Mouse (Mus musculus) lung, postnatal 0 days (tissue): ENCODE results near the gene Gramd1a. TPM values are rescaled to one million over a fixed set of nuclear protein-coding genes. Genes with fewer than 3 reads are reported as not detected.

Experiments
- ATAC-seq: fragments of 200-750 bp; cut with Nextera tagmentation; 2 replicates; pipeline ENCODE4 v1.8.0; 2017; ENCODE audit warnings: moderate library complexity
- DNase-seq: peaks from one replicate; pipeline ENCODE4 v3.0.0-alpha.2; 2016; ENCODE audit warnings: low spot score
- H3K27ac ChIP-seq: fragments of 300-500 bp; sonication (generic); 2 replicates; pipeline ENCODE4 v1.5.1; 2014; ENCODE audit warnings: antibody characterized with exemption, mild to moderate bottlenecking, low read length, mixed read lengths
- H3K27me3 ChIP-seq: fragments of 300-500 bp; sonication (generic); replicated peaks from 2 replicates; pipeline ENCODE4 v1.6.1; 2014; ENCODE audit warnings: low read length, mixed read lengths; ENCODE audit not compliant: insufficient read depth
- H3K36me3 ChIP-seq: fragments of 300-500 bp; sonication (generic); 2 replicates; pipeline ENCODE4 v1.6.1; 2014; ENCODE audit warnings: low read length, mixed read lengths; ENCODE audit not compliant: insufficient read depth
- H3K4me1 ChIP-seq: fragments of 300-500 bp; sonication (generic); 2 replicates; pipeline ENCODE4 v1.6.1; 2014; ENCODE audit warnings: antibody characterized with exemption, low read depth, low read length, mixed read lengths; ENCODE audit not compliant: insufficient read depth
- H3K4me2 ChIP-seq: fragments of 300-500 bp; sonication (generic); replicated peaks from 2 replicates; pipeline ENCODE4 v1.6.1; 2014; ENCODE audit warnings: low read depth, mild to moderate bottlenecking, low read length, moderate library complexity, mixed read lengths
- H3K4me3 ChIP-seq: fragments of 300-500 bp; sonication (generic); 2 replicates; pipeline ENCODE4 v1.5.1; 2014; ENCODE audit warnings: low read depth, low read length
- H3K9ac ChIP-seq: fragments of 300-500 bp; sonication (generic); replicated peaks from 2 replicates; pipeline ENCODE4 v1.6.1; 2014; ENCODE audit warnings: low read depth, mild to moderate bottlenecking
- H3K9me3 ChIP-seq: fragments of 300-500 bp; sonication (generic); 2 replicates; pipeline ENCODE4 v1.6.1; 2016; ENCODE audit warnings: low read length, mixed read lengths
- CTCF ChIP-seq: IDR thresholded peaks from 2 replicates; pipeline ENCODE4 v1.5.1; 2016; ENCODE audit warnings: antibody characterized with exemption, mild to moderate bottlenecking
- EP300 ChIP-seq: IDR thresholded peaks from 2 replicates; pipeline ENCODE4 v1.6.1; 2016; ENCODE audit warnings: antibody characterized with exemption, mild to moderate bottlenecking, control low read depth
- WGBS: fragments of 180-500 bp; shearing (Covaris S2); extraction: QIAGEN DNeasy Blood & Tissue Kit; methylation state at CpG from one replicate; pipeline ENCODE4 v1.1.7; 2014; 5-methylcytosine and 5-hydroxymethylcytosine counted together
- polyA plus RNA-seq: library from polyadenylated mRNA; unstranded; fragments of >200 nt; fragmentation: Nextera tagmentation; extraction: Ambion mirVana; gene quantifications from 2 replicates; pipeline ENCODE4 v1.2.1, GENCODE M21; 2015

The Gramd1a gene
- polyA plus RNA-seq, 1 experiment from 2014 or later = 31.7 TPM

DNA sequence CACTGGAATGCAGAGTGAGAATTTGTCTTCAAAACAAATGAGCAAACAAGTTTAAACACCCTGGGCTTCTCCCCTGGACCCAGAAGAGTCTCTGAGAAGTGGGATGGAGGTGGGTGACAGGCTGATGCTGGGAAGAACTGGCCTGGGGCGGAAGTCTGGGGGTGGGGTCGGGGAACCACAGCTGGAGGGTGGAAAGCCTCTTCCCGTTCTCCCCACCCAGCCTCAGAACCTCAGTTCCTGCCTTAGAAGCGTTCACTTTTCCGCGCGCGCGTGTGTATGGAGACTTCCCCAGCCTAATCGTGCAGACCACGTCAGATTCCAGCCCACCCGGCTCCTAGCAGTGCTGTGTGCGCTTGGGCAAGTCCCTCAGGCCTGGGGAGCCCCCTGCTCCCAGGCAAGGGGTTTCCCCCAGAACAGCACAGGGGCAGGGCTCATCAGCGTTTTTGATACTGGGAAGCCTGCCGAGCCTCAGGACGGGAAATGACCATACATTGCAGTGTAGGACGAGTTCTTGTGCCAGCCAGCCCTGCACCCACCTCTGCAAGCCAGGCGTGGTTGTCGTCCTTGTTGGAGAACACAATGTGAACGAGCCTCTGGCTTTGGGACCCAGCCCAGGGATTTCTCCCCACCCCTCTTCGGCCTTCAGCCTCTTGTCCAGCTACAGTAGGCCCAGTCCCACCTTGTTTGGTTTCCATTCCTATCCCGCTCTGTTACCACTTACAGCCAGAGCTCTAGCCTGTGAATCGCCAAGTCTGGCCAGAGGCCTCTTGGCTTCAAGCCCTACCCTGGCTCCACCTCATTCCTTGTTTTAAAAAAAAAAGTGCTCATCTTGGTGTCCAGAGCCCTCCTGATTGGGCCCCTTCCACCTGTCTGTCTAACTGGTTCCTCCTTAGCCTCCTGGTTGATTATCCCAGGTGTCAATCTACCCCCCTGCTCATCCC is 4.1 kb downstream of the Gramd1a start:
- no peaks in the 10 kb centered on the region for H3K9me3 ChIP-seq
- no peaks in the 10 kb centered on the region for H3K36me3 ChIP-seq
- no peaks in the 10 kb centered on the region for H3K27me3 ChIP-seq
- H3K4me1 ChIP-seq = peaks cover 18% of the 10 kb centered on the region
- peak; percentile 79 for ATAC-seq
- peak overlapping the region; percentile 79 for H3K4me2 ChIP-seq
- H3K4me3 ChIP-seq = peak overlapping the region; percentile 85
- peak overlapping the region; percentile 89 for H3K9ac ChIP-seq
- TF ChIP-seq CTCF (no peak), EP300 (peak; percentile 90)
- peak; percentile 93 for DNase-seq
- H3K27ac ChIP-seq = peak overlapping the region; percentile 99
- 1% methylated on average over 23 of the region's 23 CpGs for WGBS

DNA sequence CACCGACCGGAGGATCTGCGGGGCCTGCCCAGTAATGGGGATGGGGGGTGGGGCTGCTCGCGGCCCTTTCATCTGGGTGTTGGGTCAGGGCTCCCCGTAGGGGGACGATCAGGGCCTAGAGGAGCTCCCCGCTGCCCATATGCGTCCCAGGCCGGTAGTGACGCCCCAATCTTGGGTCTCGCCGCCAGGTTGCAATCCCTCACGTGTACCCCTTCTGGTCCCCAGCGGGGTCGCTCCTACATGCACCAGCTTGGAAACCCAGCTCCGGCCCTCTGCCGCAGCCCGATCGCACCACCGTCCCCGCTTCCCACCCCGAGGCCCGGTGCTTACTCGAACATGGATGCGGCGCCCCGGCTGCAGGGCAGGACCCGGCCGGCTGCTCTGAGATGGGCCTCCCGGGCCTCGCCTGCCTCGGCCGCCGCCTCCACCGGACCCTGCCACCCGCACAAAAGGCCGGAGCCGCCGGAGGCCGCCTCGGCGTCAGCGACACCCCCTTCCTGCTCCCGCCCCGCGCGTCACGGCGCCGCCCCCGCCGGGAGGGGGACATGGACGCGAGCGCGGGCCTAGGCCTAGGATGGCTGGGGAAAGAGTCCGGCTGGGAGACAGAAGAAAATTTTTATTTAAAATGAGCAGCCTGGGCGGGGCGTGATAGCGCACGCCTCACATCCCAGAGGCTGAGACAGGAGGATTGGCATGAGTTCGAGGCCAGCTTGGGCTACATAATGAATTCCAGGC is 5.0 kb downstream of the Gramd1a start:
- peak; percentile 92 for DNase-seq
- H3K9me3 ChIP-seq = no peaks in the 10 kb centered on the region
- H3K4me2 ChIP-seq = peak overlapping the region; percentile 79

DNA sequence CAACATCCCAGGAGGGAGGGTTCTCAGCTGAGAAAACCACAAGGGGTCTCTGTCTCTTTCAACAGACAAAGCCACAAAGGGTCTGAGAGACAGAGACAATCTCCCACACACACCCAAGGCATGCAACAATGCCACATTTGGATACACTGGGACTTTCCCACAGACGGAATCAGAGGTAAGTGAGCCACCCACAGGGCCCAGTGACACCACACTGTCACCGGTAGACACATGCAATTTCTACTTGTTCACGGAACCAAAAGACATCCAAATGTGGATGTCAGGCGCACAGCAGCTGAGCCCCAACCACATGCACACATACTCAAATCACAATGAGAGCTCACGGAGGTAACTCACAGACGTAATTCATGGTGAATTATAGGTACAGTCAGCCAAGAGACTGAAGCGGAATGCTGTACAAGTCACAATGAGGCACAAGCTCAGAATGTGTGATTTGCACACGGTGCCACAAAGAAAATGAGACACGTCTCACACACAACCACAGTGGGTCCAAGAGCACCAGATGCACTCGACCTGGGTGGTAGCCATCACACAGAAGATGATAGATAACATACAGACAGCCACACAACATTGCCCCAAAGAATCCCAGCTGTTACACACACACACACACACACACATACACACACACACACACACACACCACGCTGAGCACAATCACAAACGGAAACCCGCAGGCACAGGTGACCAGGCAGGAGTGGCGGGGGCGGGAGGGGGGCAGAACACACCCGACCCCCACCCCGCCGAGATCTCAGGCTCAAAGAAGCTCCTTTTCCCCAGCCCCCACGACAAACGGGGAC is 5.7 kb downstream of the Gramd1a start:
- H3K9ac ChIP-seq = peak overlapping the region; percentile 89
- H3K4me3 ChIP-seq = peak overlapping the region; percentile 85
- 2% methylated on average over 20 of the region's 20 CpGs for WGBS
- H3K27me3 ChIP-seq = no peaks in the 10 kb centered on the region
- peak overlapping the region; percentile 99 for H3K27ac ChIP-seq
- peak overlapping the region; percentile 79 for H3K4me2 ChIP-seq
- no peaks in the 10 kb centered on the region for H3K36me3 ChIP-seq
- no peak for ATAC-seq
- peak; percentile 40 for DNase-seq
- no peaks in the 10 kb centered on the region for H3K9me3 ChIP-seq
- TF ChIP-seq CTCF = 0 out of 2 replicates have a peak, but pooled peaks have one; percentile 3
- no peak for TF ChIP-seq EP300
- peaks cover 20% of the 10 kb centered on the region for H3K4me1 ChIP-seq

More for the DNA sequence above, 5.0 kb downstream of the Gramd1a start:
- peaks cover 20% of the 10 kb centered on the region for H3K4me1 ChIP-seq
- TF ChIP-seq CTCF (no peak), EP300 (no peak)
- peak overlapping the region; percentile 85 for H3K4me3 ChIP-seq
- 0% methylated on average over 51 of the region's 63 CpGs for WGBS
- H3K36me3 ChIP-seq = no peaks in the 10 kb centered on the region
- ATAC-seq = peak; percentile 88
- H3K27me3 ChIP-seq = no peaks in the 10 kb centered on the region
- H3K27ac ChIP-seq = peak overlapping the region; percentile 99
- peak overlapping the region; percentile 89 for H3K9ac ChIP-seq

DNA sequence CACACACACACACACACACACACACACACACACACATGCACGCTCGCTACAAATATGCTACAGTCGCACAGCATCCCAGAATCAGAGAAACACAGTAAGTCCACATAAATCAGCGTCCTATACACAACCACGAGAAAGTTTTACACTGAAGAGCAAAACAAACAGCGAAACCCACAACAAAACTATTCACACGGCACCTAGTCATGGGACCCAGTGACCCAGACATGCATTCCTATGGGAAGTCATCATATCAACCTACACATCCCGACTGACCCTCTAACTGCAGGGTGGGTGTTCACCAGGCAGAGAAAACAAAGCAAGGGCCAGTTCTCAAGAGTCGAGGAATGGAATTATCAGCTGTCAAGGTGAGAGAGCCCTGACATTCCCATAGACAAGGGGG is 6.4 kb downstream of the Gramd1a start:
- no peaks in the 10 kb centered on the region for H3K9me3 ChIP-seq
- DNase-seq = no peak
- H3K4me3 ChIP-seq = peak overlapping the region; percentile 85; the same call in 1 of the 2 replicates
- H3K27ac ChIP-seq = no peak overlapping the region
- H3K36me3 ChIP-seq = no peaks in the 10 kb centered on the region
- H3K4me1 ChIP-seq = peaks cover 20% of the 10 kb centered on the region
- H3K27me3 ChIP-seq = no peaks in the 10 kb centered on the region
- peak overlapping the region; percentile 79 for H3K4me2 ChIP-seq
- no peak for TF ChIP-seq CTCF
- TF ChIP-seq EP300 = no peak
- WGBS = 25% methylated on average over 9 of the region's 9 CpGs
- ATAC-seq = no peak
- H3K9ac ChIP-seq = no peak overlapping the region

DNA sequence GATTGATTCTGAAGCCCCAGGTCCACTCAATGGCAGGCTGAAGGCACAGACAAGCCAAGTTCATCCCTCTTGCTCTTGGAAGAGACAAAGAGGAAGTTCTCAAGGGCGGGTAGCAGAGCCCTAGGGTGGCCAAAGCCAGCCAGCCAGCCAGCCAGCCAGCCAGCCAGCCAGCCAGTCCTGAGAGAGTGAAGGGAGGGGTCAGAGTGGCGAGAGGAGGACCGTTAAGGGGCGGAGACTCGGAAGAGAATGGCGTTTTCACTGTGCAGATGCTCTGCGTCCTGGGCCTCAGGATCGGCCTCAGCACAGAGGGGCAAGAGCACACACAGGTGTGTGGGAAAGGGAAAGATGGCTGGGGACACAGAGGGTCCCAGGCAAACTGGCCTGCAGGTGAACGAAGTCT is 6.9 kb downstream of the Gramd1a start:
- no peak overlapping the region for H3K9ac ChIP-seq
- ATAC-seq = no peak
- 6% methylated on average over 9 of the region's 9 CpGs for WGBS
- peaks cover 20% of the 10 kb centered on the region for H3K4me1 ChIP-seq
- H3K36me3 ChIP-seq = no peaks in the 10 kb centered on the region
- DNase-seq = peak; percentile 83
- H3K27me3 ChIP-seq = no peaks in the 10 kb centered on the region
- no peak overlapping the region; the same call in 1 of the 2 replicates for H3K4me3 ChIP-seq
- peak overlapping the region; percentile 79 for H3K4me2 ChIP-seq
- TF ChIP-seq EP300 = no peak
- TF ChIP-seq CTCF = no peak
- no peaks in the 10 kb centered on the region for H3K9me3 ChIP-seq
- H3K27ac ChIP-seq = peak overlapping the region; percentile 45
